Comparison of ENCODE assay signal across 12 mouse cellular contexts in the genomic region with DNA sequence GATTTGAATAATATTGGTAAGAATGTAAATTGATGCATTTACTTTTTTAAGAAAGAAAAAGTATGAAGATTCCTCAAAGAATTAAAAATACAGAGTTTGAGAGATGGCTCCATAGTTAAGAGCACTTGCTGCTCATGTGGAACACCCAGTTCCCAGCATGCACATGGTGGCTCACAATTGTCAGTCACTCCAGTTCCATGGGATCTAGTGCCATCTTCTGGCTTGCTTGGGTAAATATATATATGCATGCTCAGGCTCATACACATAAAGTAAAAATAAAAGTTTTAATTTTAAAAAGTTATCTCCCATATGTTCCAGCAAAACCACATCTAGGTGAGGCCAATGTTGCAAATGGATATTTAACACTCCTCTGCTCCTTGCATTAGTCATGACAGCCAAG. TPM values are rescaled to one million over a fixed set of nuclear protein-coding genes. Genes with fewer than 3 reads are reported as not detected.
A peak's percentile ranks its signal among the peaks of the same experiment; 100 is the strongest.
DNase-seq lines count a peak whose midpoint lies in the region; ATAC-seq lines count a peak whose summit lies in the region.
"Had no signal": no experiment of that assay in that cellular context is flagged by ENCODE, and none has a peak within 500 bp of the region (broad histone marks: within the 10 kb centered on the region; RNA-seq: fewer than 3 reads in every experiment).

No protein-coding gene starts in this region.

- peak; percentile 6 for DNase-seq in adrenal gland, postnatal 10 days
- no peak for DNase-seq in adrenal gland, adult 2 months
- DNase-seq in kidney, adult 9 months = peak; percentile 30
- DNase-seq in kidney, adult 11 months = no peak
- DNase-seq in A20 (ENCODE audit: low read depth, low spot score) = peak; percentile 27
- no peak for DNase-seq in spleen, adult 12 weeks (ENCODE audit: low spot score)
- DNase-seq in T-cell, adult 2 months (ENCODE audit: low spot score) = no peak
- DNase-seq: cerebellum, adult 2 months; heart, adult 18-20 months; kidney, adult 18-20 months; layer of hippocampus, adult 9-11 months had no signal

- peak; percentile 63 for ATAC-seq in common myeloid progenitor, adult 5-6 weeks (replicated peaks; ENCODE audit: low read depth, poor library complexity, severe bottlenecking)

RNA-seq across cellular contexts. Expression of gene Rhobtb1, which starts 36.9 kb away (rescaled TPM):
- 10 to 100 TPM; 22.3 to 25.6 TPM for total RNA-seq in adrenal gland, postnatal 10 days (2021)
- total RNA-seq in adrenal gland, adult 2 months (2021) = 10 to 100 TPM in 1 of 2 experiments, 1 to 10 TPM in 1; 8.6 to 11.9 TPM
- 3.1 and 6.6 TPM in 2 replicates for polyA plus RNA-seq in adrenal gland, adult 2 months (2012; rRNA removed)
- 1.1 and 2.2 TPM in 2 replicates for total RNA-seq in common myeloid progenitor, adult 5-6 weeks (2017)

Comparison
In these comparisons a context has a peak if more than half of its experiments do, and no peak if none do; other contexts are left out.
1. DNase-seq: peak in adrenal gland, postnatal 10 days (single experiment), kidney, adult 9 months (single experiment) and A20 (single experiment); none in adrenal gland, adult 2 months (single experiment), kidney, adult 11 months (single experiment), spleen, adult 12 weeks (single experiment) and T-cell, adult 2 months (single experiment).